Mouse (Mus musculus) myocyte (in vitro differentiated cells): Measurements from ENCODE around the gene Pard6b.

Experiments
- CEBPB ChIP-seq: IDR thresholded peaks from 2 replicates; pipeline ENCODE4 v1.6.1; 2011; ENCODE audit warnings: mild to moderate bottlenecking, moderate library complexity; ENCODE audit not compliant: poor library complexity, insufficient read depth, severe bottlenecking
- E2F4 ChIP-seq: IDR thresholded peaks from one replicate; pipeline ENCODE4 v1.6.1; 2011; ENCODE audit warnings: mild to moderate bottlenecking, control low read depth, moderate library complexity; ENCODE audit not compliant: insufficient read depth
- MAX ChIP-seq: IDR thresholded peaks from one replicate; pipeline ENCODE4 v1.6.1; 2011; ENCODE audit warnings: low read depth, mild to moderate bottlenecking, control low read depth
- MYOD1 ChIP-seq, 3 experiments: IDR thresholded peaks; one replicate each; pipeline ENCODE4 v1.6.1; 2011; ENCODE audit warnings: control low read depth in 2 of 3, low read depth in 2 of 3, mild to moderate bottlenecking in 2 of 3, moderate library complexity in 1 of 3; ENCODE audit not compliant: insufficient read length in 2 of 3, control insufficient read depth in 1 of 3
- MYOG ChIP-seq, 3 experiments: IDR thresholded peaks; one replicate each; pipeline ENCODE4 v1.6.1; 2011; ENCODE audit warnings: control low read depth in 2 of 3, low read depth in 2 of 3, mild to moderate bottlenecking in 2 of 3; ENCODE audit not compliant: insufficient read length in 2 of 3, control insufficient read depth in 1 of 3, insufficient read depth in 1 of 3
- POLR2A ChIP-seq: IDR thresholded peaks from one replicate; pipeline ENCODE4 v1.6.1; 2011; ENCODE audit warnings: low read depth, mild to moderate bottlenecking, control low read depth, moderate library complexity; ENCODE audit not compliant: insufficient read length
- POLR2AphosphoS2 ChIP-seq: IDR thresholded peaks from one replicate; pipeline ENCODE4 v1.6.1; 2011; ENCODE audit warnings: low read depth, control low read depth; ENCODE audit not compliant: insufficient read length
- REST ChIP-seq: IDR thresholded peaks from one replicate; pipeline ENCODE4 v1.6.1; 2011; ENCODE audit warnings: mild to moderate bottlenecking, control low read depth, moderate library complexity; ENCODE audit not compliant: insufficient read depth, insufficient read length
- SRF ChIP-seq: IDR thresholded peaks from one replicate; pipeline ENCODE4 v1.6.1; 2011; ENCODE audit warnings: low read depth; ENCODE audit not compliant: control insufficient read depth, insufficient read length
- TCF12 ChIP-seq: IDR thresholded peaks from one replicate; pipeline ENCODE4 v1.6.1; 2011; ENCODE audit warnings: mild to moderate bottlenecking, control low read depth; ENCODE audit not compliant: poor library complexity, insufficient read depth, severe bottlenecking
- TCF3 ChIP-seq: IDR thresholded peaks from one replicate; pipeline ENCODE4 v1.6.1; 2011; ENCODE audit warnings: low read depth, control low read depth; ENCODE audit not compliant: insufficient read length
- USF1 ChIP-seq: IDR thresholded peaks from one replicate; pipeline ENCODE4 v1.6.1; 2011; ENCODE audit warnings: low read depth, mild to moderate bottlenecking, control low read depth, moderate library complexity

DNA sequence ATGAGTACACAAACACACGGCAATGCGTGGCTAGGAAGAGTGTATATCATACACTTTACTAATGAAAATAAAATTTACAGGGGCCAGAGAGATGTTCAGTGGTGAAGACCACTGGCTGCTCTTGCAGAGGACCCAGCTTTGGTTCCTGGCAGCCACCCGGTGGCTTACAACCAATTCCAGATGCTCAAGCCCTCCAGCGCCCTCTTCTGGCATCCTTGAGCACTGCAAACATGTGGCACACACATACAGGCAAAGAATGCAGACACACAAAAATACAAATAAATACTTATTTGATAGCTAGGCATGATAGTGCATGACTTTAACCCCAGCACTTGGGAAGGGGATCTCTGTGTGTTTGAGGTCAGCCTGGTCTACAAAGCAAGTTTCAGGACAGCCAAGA, 34.3 kb upstream of the Pard6b start:
- TF ChIP-seq POLR2A, result no peak
- no peak for TF ChIP-seq MAX
- no peak for TF ChIP-seq POLR2AphosphoS2
- no peak for TF ChIP-seq MYOD1 (IDR thresholded peaks at IDR 0.05; ENCODE audit: control insufficient read depth in 1 of 3, insufficient read length in 2 of 3, low read depth in 2 of 3)
- TF ChIP-seq USF1, result no peak
- no peak for TF ChIP-seq CEBPB
- TF ChIP-seq REST, result no peak
- TF ChIP-seq TCF12, result no peak
- TF ChIP-seq SRF, result no peak
- TF ChIP-seq MYOG (IDR thresholded peaks at IDR 0.05; ENCODE audit: control insufficient read depth in 1 of 3, insufficient read depth in 1 of 3, insufficient read length in 2 of 3, low read depth in 2 of 3), result no peak
- TF ChIP-seq E2F4, result no peak
- no peak for TF ChIP-seq TCF3
